ENCODE assay signal across 11 mouse cellular contexts in the genomic region with DNA sequence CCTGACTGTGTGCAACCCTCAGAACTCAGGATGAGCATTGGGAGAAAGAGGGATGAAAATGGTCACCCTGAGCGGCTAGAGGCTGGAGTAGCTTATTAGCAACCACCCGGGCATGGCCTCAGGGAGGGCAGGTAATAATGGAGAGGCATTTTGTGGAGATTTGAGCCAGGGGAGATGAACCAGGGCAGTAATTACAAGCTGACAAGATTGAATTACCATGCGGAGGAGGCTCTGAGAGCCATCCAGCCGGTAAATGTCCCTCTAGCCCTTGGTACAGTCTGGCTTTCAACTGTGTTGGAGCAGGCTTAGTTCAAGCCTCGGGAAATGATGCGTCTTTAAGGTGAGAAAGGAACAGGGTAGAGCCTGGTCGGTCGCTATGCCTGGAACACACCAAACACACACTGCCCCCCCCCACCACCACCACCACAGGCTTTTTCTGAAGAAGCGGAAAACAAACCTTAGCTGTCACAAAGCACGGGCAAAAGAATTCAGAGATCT.
"Had no signal": no experiment of that assay in that cellular context is flagged by ENCODE, and none has a peak within 500 bp of the region (broad histone marks: within the 10 kb centered on the region; RNA-seq: fewer than 3 reads in every experiment).

No protein-coding gene starts in this region.

- H3K4me3 ChIP-seq: limb, embryonic 13.5 days; midbrain, embryonic 15.5 days; neural tube, embryonic 13.5 days had no signal

- H3K36me3 ChIP-seq: limb, embryonic 13.5 days; midbrain, embryonic 15.5 days; neural tube, embryonic 13.5 days had no signal

- H3K9ac ChIP-seq: liver, embryonic 14.5 days; midbrain, embryonic 15.5 days had no signal

- H3K27ac ChIP-seq: liver, embryonic 14.5 days; midbrain, embryonic 15.5 days; neural tube, embryonic 13.5 days had no signal

- DNase-seq: lung, adult 18-20 months; retina, postnatal 1 day; right cerebral cortex, postnatal 4 days; spleen, adult 18-20 months; thymus, adult 18-20 months; thymus, postnatal 14 days had no signal

- H3K4me2 ChIP-seq: midbrain, embryonic 15.5 days; neural tube, embryonic 13.5 days had no signal

- ATAC-seq: intestine, embryonic 16.5 days; midbrain, embryonic 15.5 days had no signal

- H3K9me3 ChIP-seq: limb, embryonic 13.5 days; midbrain, embryonic 15.5 days; neural tube, embryonic 13.5 days had no signal
